Mouse (Mus musculus) heart, postnatal 14 days (tissue): ENCODE results near the gene Rsl1d1. TPM values are rescaled to one million over a fixed set of nuclear protein-coding genes. Genes with fewer than 3 reads are reported as not detected.
"Not testable (repeated sequence)": the region's sequence is repeated elsewhere in the genome, so short reads cannot be mapped to it uniquely, and the experiment has no call there.

Experiments
- DNase-seq, 2 experiments: peaks; one replicate each; pipeline ENCODE4 v3.0.0; 2021 to 2022
- intact Hi-C: fragments of 180-260 bp; cut with DNase I; formaldehyde crosslinking; loops from one replicate; pipeline ENCODE4 v1.15.1; 2025
- microRNA-seq, 2 experiments: library from miRNA; unstranded; fragments of <30 nt; microRNA quantifications; one replicate each; pipeline ENCODE4 v1.2.0; 2021 to 2022
- total RNA-seq, 2 experiments: library from RNA; stranded (reverse); gene quantifications; 2 replicates each; pipeline ENCODE4 v1.2.3; 2021

The Rsl1d1 gene
- total RNA-seq, 2 experiments from 2014 or later = 49.1 to 49.9 TPM

DNA sequence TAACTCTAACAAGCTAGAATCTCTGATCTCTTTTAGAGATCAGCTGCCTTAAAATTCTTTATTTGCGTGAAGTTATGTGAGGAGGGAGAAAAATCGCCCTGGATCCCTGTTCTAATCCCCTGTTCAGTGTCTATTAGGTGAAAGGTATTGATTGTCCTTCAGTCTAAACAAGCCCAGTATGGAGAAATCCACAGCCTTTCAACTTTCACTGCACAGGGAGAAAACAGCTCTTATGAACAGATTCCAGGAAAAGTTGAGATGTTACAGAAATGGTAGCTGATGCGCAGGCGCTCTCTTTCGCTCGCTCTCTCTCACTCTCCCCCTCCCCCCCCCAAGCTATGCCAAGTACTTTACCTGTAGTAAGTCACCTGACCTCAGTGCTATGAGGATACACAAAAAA lies 31.5 kb downstream of the Rsl1d1 start:
- intact Hi-C loops = no loop called here

DNA sequence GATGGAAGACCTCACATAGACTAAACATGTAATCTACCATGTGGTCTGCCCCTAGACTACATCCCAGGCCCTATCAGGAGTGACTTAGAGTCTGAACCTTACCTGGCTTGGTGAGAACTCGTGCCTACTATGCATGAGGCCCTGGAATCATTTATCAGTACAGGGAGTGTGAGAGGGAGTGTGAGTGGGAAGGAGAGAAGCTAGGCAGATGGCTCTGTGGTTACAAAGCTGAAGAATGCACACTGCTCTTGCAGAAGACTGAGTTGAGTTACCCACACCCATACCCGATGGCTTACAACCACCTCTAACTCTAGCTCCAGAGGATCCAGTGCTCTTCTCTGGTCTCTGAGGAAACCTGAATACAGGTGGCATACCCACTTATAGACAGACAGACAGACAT lies 36.7 kb downstream of the Rsl1d1 start:
- intact Hi-C loops = no loop called here

More for the DNA sequence above, 31.5 kb downstream of the Rsl1d1 start:
- DNase-seq = no peak

GRCm38 (mm10) chr16:11164695-11165255 lies 38.4 kb downstream of the Rsl1d1 start:
- no peak for DNase-seq
- intact Hi-C loops = no loop called here

More for the DNA sequence above, 36.7 kb downstream of the Rsl1d1 start:
- DNase-seq = no peak

- intact Hi-C loops, DNase-seq: not testable (repeated sequence)
These were observed 45.4 kb downstream of the Rsl1d1 start for GRCm38 (mm10) chr16:11157721-11158120.

- intact Hi-C loops = no loop called here
- DNase-seq = no peak
These were observed 48.6 kb downstream of the Rsl1d1 start for GRCm38 (mm10) chr16:11154500-11154899.

DNA sequence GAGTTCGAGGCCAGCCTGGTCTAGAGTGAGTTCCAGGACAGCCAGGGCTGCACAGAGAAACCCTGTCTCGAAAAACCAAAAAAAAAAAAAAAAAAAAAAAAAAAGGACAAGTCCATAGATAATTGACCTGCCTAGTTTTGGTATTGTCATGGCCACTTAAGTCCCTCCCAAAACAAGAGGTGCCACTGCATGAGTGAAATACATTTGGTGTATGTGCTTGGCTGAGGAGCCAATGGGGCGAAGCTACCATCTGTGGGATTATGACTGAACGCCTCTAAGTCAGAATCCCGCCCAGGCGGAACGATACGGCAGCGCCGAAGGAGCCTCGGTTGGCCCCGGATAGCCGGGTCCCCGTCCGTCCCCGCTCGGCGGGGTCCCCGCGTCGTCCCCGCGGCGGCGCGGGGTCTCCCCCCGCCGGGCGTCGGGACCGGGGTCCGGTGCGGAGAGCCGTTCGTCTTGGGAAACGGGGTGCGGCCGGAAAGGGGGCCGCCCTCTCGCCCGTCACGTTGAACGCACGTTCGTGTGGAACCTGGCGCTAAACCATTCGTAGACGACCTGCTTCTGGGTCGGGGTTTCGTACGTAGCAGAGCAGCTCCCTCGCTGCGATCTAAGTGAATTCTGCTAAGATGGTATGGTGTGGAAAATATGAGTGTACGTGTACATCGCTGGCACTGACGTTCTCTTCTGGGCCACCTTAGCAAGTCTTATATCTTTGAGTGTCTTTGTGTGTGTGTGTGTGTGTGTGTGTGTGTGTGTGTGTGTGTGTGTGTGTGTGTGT lies 59.2 kb downstream of the Rsl1d1 start:
- DNase-seq = peak; percentile 100
- intact Hi-C loops = not testable (repeated sequence)

Small RNA genes lying within 50 kb of the gene (microRNA-seq; reads per million reads assigned to microRNA genes)
- gene Gm23935 = 11.3 to 14.8 reads per million in 2 experiments

Other genes with a start within 250 kb of the Rsl1d1 start
- 10 to 100 TPM; 33.5 to 37.4 TPM for gene Snn, start 142.4 kb downstream of the Rsl1d1 start, total RNA-seq
- gene Litaf, start 137.2 kb downstream of the Rsl1d1 start, total RNA-seq = 10 to 100 TPM; 29.5 to 30.6 TPM
- gene Txndc11, start 68.7 kb downstream of the Rsl1d1 start, total RNA-seq = 10 to 100 TPM; 17.9 to 19.4 TPM
- gene Zc3h7a, start 26.9 kb downstream of the Rsl1d1 start, total RNA-seq = 10 to 100 TPM; 38.8 to 39.5 TPM
- gene Gspt1, start 51.0 kb upstream of the Rsl1d1 start, total RNA-seq = 10 to 100 TPM; 62.5 to 69.6 TPM
- not detected for gene Tnfrsf17, start 110.5 kb upstream of the Rsl1d1 start, total RNA-seq
- 10 to 100 TPM; 13.5 to 17.4 TPM for gene Snx29, start 119.6 kb upstream of the Rsl1d1 start, total RNA-seq